Mouse (Mus musculus) kidney, adult 11 months (tissue): ENCODE results near the gene Ttll11.

ENCODE experiments used
- DNase-seq: peaks from one replicate; pipeline ENCODE4 v3.0.0; 2022

Ttll11 gene

GRCm38 (mm10) chr2:35720104-35720503 is 259.6 kb downstream of the Ttll11 start:
- DNase-seq, result no peak

- no peak for DNase-seq
Observed at GRCm38 (mm10) chr2:35719230-35720005, 260.3 kb downstream of the Ttll11 start.

GRCm38 (mm10) chr2:35718662-35719061 is 261.1 kb downstream of the Ttll11 start:
- DNase-seq, result no peak

GRCm38 (mm10) chr2:35718003-35718500 is 261.7 kb downstream of the Ttll11 start:
- DNase-seq, result no peak

- no peak for DNase-seq
Observed at GRCm38 (mm10) chr2:35716175-35716574, 263.5 kb downstream of the Ttll11 start.

GRCm38 (mm10) chr2:35715485-35715884 is 264.2 kb downstream of the Ttll11 start:
- no peak for DNase-seq

- no peak for DNase-seq
Observed at GRCm38 (mm10) chr2:35714742-35715167, 265.0 kb downstream of the Ttll11 start.

GRCm38 (mm10) chr2:35713460-35713859 is 266.3 kb downstream of the Ttll11 start:
- no peak for DNase-seq

- no peak for DNase-seq
Observed at GRCm38 (mm10) chr2:35712611-35713010, 267.1 kb downstream of the Ttll11 start.

- no peak for DNase-seq
Observed at GRCm38 (mm10) chr2:35703241-35703640, 276.5 kb downstream of the Ttll11 start.

- no peak for DNase-seq
Observed at GRCm38 (mm10) chr2:35702608-35703007, 277.1 kb downstream of the Ttll11 start.

GRCm38 (mm10) chr2:35702001-35702400 is 277.7 kb downstream of the Ttll11 start:
- no peak for DNase-seq
